Mouse (Mus musculus): ENCODE results near the gene Nlgn3. TPM values are rescaled to one million over a fixed set of nuclear protein-coding genes. Genes with fewer than 3 reads are reported as not detected.

Gene Nlgn3
- polyA plus RNA-seq (2012; fragmentation: generic; extraction: Trizol): under 1 TPM in 1 of 2 experiments, not detected in 1; 0.05 TPM

GRCm38 (mm10) chrX:101299055-101299454, at the start of gene Nlgn3:
Nlgn3 (plus strand) TSS chrX:101299168.

GRCm38 (mm10) chrX:101253952-101254729, 44.8 kb upstream of the Nlgn3 start, which contains the start of gene Foxo4:
Foxo4 (plus strand) TSS chrX:101254528.

GRCm38 (mm10) chrX:101263892-101264291, 35.1 kb upstream of the Nlgn3 start, which contains the start of gene Gm614:
Gm614 (minus strand) TSS chrX:101263992.

GRCm38 (mm10) chrX:101268025-101268754, 30.8 kb upstream of the Nlgn3 start, which contains the start of gene Il2rg:
Il2rg (minus strand) TSS chrX:101268255.

GRCm38 (mm10) chrX:101268755-101269124, 30.2 kb upstream of the Nlgn3 start, which contains the start of gene Gm20489:
Gm20489 (minus strand) TSS chrX:101269023.

GRCm38 (mm10) chrX:101273875-101274738, 24.9 kb upstream of the Nlgn3 start, which contains the start of gene Med12:
Med12 (plus strand) TSS chrX:101274030.

Other genes starting within 250 kb of the Nlgn3 start
- not detected for gene Tex11, start 239.5 kb upstream of the Nlgn3 start, polyA plus RNA-seq (2012; fragmentation: generic; extraction: Trizol)
- under 1 TPM; 0.04 to 0.94 TPM for gene Slc7a3, start 213.1 kb upstream of the Nlgn3 start, polyA plus RNA-seq (2012; fragmentation: generic; extraction: Trizol)
- gene Snx12, start 76.6 kb upstream of the Nlgn3 start, polyA plus RNA-seq (2012; fragmentation: generic; extraction: Trizol): 10 to 100 TPM; 41.5 to 57.5 TPM
- gene Foxo4, start 44.6 kb upstream of the Nlgn3 start, polyA plus RNA-seq (2012; fragmentation: generic; extraction: Trizol): 10 to 100 TPM in 1 of 2 experiments, 1 to 10 TPM in 1; 4.6 to 23.9 TPM
- gene Gm614, start 35.2 kb upstream of the Nlgn3 start, polyA plus RNA-seq (2012; fragmentation: generic; extraction: Trizol): not detected
- 1 to 10 TPM in 1 of 2 experiments, under 1 TPM in 1; 0.96 to 2.8 TPM for gene Il2rg, start 30.9 kb upstream of the Nlgn3 start, polyA plus RNA-seq (2012; fragmentation: generic; extraction: Trizol)
- gene Gm20489, start 30.1 kb upstream of the Nlgn3 start, polyA plus RNA-seq (2012; fragmentation: generic; extraction: Trizol): not detected
- gene Med12, start 25.1 kb upstream of the Nlgn3 start, polyA plus RNA-seq (2012; fragmentation: generic; extraction: Trizol): 10 to 100 TPM; 16.8 to 66.3 TPM
- under 1 TPM in 1 of 2 experiments, not detected in 1; 0.02 TPM for gene Gjb1, start 77.2 kb downstream of the Nlgn3 start, polyA plus RNA-seq (2012; fragmentation: generic; extraction: Trizol)
- gene Zmym3, start 121.7 kb downstream of the Nlgn3 start, polyA plus RNA-seq (2012; fragmentation: generic; extraction: Trizol): 10 to 100 TPM; 12.2 to 34.8 TPM
- 100 to 1,000 TPM in 1 of 2 experiments, 10 to 100 TPM in 1; 92.3 to 248 TPM for gene Nono, start 130.2 kb downstream of the Nlgn3 start, polyA plus RNA-seq (2012; fragmentation: generic; extraction: Trizol)
- under 1 TPM in 1 of 2 experiments, not detected in 1; 0.37 TPM for gene Itgb1bp2, start 149.9 kb downstream of the Nlgn3 start, polyA plus RNA-seq (2012; fragmentation: generic; extraction: Trizol)
- gene Taf1, start 233.6 kb downstream of the Nlgn3 start, polyA plus RNA-seq (2012; fragmentation: generic; extraction: Trizol): 1 to 10 TPM in 1 of 2 experiments, under 1 TPM in 1; 0.35 to 5.7 TPM

All from C3H10T1/2 (cell line).